Mouse (Mus musculus) midbrain, embryonic 12.5 days (tissue): ENCODE measurements around the gene Akt1s1. TPM values are rescaled to one million over a fixed set of nuclear protein-coding genes. Genes with fewer than 3 reads are reported as not detected.
A peak's percentile ranks its signal among the peaks of the same experiment; 100 is the strongest.

Experiments
- ATAC-seq: fragments of 200-750 bp; cut with Nextera tagmentation; 2 replicates; pipeline ENCODE4 v1.8.0; 2017; ENCODE audit warnings: low read depth, moderate TSS enrichment, moderate library complexity; ENCODE audit not compliant: low FRiP score
- H3K27ac ChIP-seq: fragments of 300-500 bp; sonication (generic); replicated peaks from 2 replicates; pipeline ENCODE4 v1.5.1; 2016; ENCODE audit warnings: mild to moderate bottlenecking
- H3K27me3 ChIP-seq: fragments of 300-500 bp; sonication (generic); 2 replicates; pipeline ENCODE4 v1.6.1; 2016; ENCODE audit warnings: mild to moderate bottlenecking
- H3K36me3 ChIP-seq: fragments of 300-500 bp; sonication (generic); 2 replicates; pipeline ENCODE4 v1.6.1; 2016
- H3K4me1 ChIP-seq: fragments of 300-500 bp; sonication (generic); 2 replicates; pipeline ENCODE4 v1.6.1; 2016
- H3K4me2 ChIP-seq: fragments of 300-500 bp; sonication (generic); replicated peaks from 2 replicates; pipeline ENCODE4 v1.6.1; 2016; ENCODE audit warnings: mild to moderate bottlenecking, moderate library complexity
- H3K4me3 ChIP-seq: fragments of 300-500 bp; sonication (generic); 2 replicates; pipeline ENCODE4 v1.5.1; 2016; ENCODE audit warnings: mild to moderate bottlenecking
- H3K9ac ChIP-seq: fragments of 300-500 bp; sonication (generic); replicated peaks from 2 replicates; pipeline ENCODE4 v1.6.1; 2016; ENCODE audit warnings: mild to moderate bottlenecking, moderate library complexity
- H3K9me3 ChIP-seq: fragments of 300-500 bp; sonication (generic); 2 replicates; pipeline ENCODE4 v1.6.1; 2016; ENCODE audit warnings: mild to moderate bottlenecking
- WGBS: fragments of 180-500 bp; shearing (Covaris S2); methylation state at CpG from one replicate; pipeline ENCODE4 v1.1.7; 2016; 5-methylcytosine and 5-hydroxymethylcytosine counted together
- polyA plus RNA-seq: library from polyadenylated mRNA; unstranded; fragments of >200 nt; fragmentation: Nextera tagmentation; extraction: Ambion mirVana; gene quantifications from 2 replicates; pipeline ENCODE4 v1.2.1, GENCODE M21; 2016

Gene Akt1s1
- polyA plus RNA-seq, 1 experiment from 2014 or later, result 99.2 TPM

DNA sequence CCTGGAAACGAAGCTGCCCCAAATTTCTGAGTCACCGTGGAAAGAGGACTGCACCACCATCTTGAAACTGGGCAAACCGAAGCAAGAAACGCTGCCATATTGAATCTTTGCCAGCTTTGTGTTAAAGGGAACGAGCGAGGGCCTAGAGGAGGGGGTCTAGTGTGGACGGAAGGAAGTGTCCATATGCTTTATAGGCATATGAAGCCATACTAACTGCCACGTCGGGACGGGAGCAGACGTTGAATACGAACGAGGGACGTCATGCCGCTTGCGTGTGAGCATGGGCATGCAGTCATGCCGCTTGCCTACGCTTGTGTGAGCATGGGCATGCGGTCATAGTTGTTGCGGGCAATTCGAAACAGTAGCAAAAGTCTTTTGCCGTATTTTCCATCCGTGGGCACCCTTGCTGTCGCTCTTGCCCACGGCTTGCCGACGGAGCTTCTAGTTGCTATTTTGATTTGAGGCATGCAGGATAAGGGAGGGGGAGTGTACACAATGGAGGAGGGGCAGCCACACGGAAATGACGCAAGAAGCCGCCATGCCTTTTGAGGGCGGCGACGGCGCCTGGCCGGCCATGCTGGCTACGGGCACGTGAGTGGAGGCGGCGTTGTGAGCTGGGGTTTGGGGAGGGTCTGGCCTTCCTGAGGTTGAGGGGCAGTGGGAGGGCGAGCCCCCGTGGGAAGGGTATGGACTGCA, 773 bp downstream of the Akt1s1 start:
- peak; percentile 74 for ATAC-seq
- H3K4me3 ChIP-seq, result peak overlapping the region; percentile 78
- H3K36me3 ChIP-seq, result peaks cover 36% of the 10 kb centered on the region
- H3K27me3 ChIP-seq, result no peaks in the 10 kb centered on the region
- peaks cover 46% of the 10 kb centered on the region for H3K4me1 ChIP-seq
- H3K9me3 ChIP-seq, result no peaks in the 10 kb centered on the region
- peak overlapping the region; percentile 67 for H3K9ac ChIP-seq
- H3K4me2 ChIP-seq, result peak overlapping the region; percentile 89
- H3K27ac ChIP-seq, result peak overlapping the region; percentile 93
- under 1% methylated on average over 39 of the region's 41 CpGs for WGBS

DNA sequence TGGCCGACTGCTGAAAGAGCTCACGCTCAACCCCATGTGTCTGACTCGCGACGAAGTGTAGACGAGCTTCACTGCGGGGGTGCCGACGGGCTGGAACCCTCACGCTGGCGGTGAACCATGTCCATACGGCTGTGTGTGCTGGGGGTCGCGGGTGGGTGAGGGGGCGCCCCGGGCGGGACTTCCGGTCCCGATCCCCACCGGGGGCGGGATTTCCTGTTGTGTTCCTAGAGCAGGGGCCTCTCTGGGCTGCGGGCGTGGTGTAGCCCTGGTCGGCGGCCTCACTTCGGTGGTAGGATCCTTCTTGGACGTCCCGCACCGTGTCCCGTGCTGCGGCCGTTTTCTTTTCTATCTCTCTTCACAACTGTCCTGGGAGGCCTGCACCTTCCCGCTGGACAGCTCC, 1.4 kb downstream of the Akt1s1 start:
- WGBS, result 0% methylated on average over 33 of the region's 33 CpGs
- Histone ChIP-seq H3K9me3 (no peaks in the 10 kb centered on the region), H3K4me2 (peak overlapping the region; percentile 89), H3K4me1 (peaks cover 51% of the 10 kb centered on the region), H3K36me3 (peaks cover 30% of the 10 kb centered on the region), H3K9ac (peak overlapping the region; percentile 67), H3K27me3 (no peaks in the 10 kb centered on the region), H3K4me3 (peak overlapping the region; percentile 78), H3K27ac (peak overlapping the region; percentile 93)
- ATAC-seq, result peak; percentile 63

DNA sequence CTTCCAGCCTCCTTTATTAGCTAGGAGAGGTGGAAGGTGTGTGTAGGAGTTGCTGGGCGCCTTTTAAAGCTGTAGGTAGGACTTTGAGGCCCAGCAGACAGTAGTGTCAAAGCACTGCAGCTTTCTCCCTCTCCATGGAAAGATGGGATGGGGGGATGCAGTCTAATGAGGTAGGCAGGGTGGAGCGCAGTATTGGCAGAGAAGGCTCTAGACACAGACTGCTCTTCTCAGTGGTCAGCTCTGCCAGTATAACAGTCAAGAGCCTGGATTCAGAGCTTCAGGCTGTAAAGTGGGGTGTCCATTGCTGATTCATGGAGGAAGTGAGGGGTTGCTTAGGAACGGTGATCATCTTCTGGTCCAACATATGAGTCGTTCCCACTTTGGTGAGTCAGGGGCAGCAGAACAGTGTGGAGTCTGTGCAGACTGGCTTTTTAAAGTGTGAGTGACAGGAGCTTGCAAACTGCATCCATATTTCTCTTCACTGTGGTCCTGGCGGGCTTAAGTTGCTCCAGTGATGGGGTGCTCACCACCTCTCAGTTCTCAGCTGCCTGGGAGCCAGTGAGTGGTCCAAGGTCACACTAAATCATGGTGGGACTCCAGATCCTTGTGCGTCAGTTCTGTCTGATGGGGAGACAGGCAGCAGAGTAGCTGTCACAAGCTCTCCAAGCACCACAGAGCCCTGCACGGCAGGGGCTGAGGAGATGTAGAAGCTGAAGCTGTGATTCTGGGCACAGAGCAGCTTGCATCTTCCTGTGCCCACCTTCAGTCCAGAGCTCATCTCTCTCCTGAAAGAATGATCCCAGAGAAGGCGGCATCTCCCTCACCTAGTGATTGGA, 2.2 kb downstream of the Akt1s1 start:
- Histone ChIP-seq H3K4me1 (peaks cover 54% of the 10 kb centered on the region), H3K9me3 (no peaks in the 10 kb centered on the region), H3K4me2 (peak overlapping the region; percentile 89), H3K9ac (peak overlapping the region; percentile 67), H3K27ac (peak overlapping the region; percentile 93; the same call in 1 of the 2 replicates), H3K36me3 (peaks cover 22% of the 10 kb centered on the region), H3K4me3 (peak overlapping the region; percentile 78), H3K27me3 (no peaks in the 10 kb centered on the region)
- WGBS, result 81% methylated on average over 8 of the region's 8 CpGs
- no peak for ATAC-seq

DNA sequence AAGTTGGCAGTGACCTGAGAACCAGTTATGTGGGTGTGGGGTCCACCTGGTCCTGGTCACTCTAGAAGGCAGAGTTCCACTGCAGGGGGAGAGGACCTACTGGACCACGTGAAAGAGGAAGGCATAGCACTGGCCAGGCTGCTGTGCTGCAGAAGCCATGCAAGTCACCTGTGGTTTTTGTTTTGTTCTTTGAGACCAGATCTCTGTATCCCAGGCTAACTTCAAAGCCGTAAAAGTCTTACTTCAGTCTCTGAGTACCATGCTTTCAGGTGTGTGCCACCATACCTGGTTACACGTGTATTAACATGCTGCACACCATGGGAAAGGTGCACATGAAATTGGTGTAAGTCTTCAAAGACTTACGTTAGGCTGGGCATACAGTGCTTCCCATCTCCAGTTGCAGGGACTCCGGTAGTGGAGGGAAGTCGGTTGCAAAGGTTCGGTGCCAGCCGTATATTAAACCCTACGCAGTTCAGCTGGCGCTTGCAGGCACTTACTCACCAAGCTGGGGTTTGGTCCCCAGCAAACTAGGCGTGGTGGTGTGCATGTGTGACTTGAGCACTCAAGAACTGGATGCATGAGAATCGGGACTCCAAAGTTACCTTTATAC, 2.9 kb downstream of the Akt1s1 start:
- Histone ChIP-seq H3K36me3 (peaks cover 14% of the 10 kb centered on the region), H3K4me2 (0 out of 2 replicates have a peak overlapping the region, but pooled peaks have one; percentile 89), H3K9me3 (no peaks in the 10 kb centered on the region), H3K27ac (no peak overlapping the region), H3K9ac (no peak overlapping the region), H3K4me3 (no peak overlapping the region), H3K27me3 (no peaks in the 10 kb centered on the region), H3K4me1 (peaks cover 59% of the 10 kb centered on the region)
- WGBS, result 94% methylated on average over 12 of the region's 12 CpGs
- no peak for ATAC-seq

GRCm38 (mm10) chr7:44852259-44853027, 3.7 kb downstream of the Akt1s1 start:
- no peak for ATAC-seq
- Histone ChIP-seq H3K9ac (no peak overlapping the region; the same call in 1 of the 2 replicates), H3K27me3 (no peaks in the 10 kb centered on the region), H3K4me1 (peaks cover 57% of the 10 kb centered on the region), H3K4me3 (0 out of 2 replicates have a peak overlapping the region, but pooled peaks have one; percentile 12), H3K27ac (no peak overlapping the region), H3K36me3 (peaks cover 13% of the 10 kb centered on the region), H3K9me3 (no peaks in the 10 kb centered on the region), H3K4me2 (no peak overlapping the region)
- WGBS, result 89% methylated on average over 35 of the region's 36 CpGs

DNA sequence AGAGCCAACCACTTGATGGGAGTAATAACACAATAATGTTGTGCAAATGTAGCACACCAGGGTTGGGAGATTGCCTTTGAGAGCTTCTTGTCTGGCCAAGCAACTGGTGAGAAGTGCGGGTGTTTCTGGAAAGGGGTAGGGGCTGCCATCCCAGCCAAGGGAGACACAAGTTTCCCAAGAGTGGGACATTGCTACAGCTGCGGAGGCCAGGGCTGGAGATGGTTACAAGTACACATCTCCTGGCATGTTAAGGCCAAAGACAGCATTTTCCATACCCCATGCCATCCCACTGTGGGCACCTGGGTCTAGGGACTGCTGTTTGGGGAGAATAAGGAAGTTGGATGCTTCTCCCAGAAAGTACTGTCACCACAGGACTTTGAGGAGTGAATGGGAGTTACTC, 4.3 kb downstream of the Akt1s1 start:
- peaks cover 13% of the 10 kb centered on the region for H3K36me3 ChIP-seq
- 91% methylated on average over 2 of the region's 2 CpGs for WGBS
- H3K9me3 ChIP-seq, result no peaks in the 10 kb centered on the region
- peaks cover 56% of the 10 kb centered on the region for H3K4me1 ChIP-seq
- H3K27me3 ChIP-seq, result no peaks in the 10 kb centered on the region
- H3K4me2 ChIP-seq, result no peak overlapping the region; the same call in 1 of the 2 replicates
- no peak overlapping the region for H3K4me3 ChIP-seq
- no peak overlapping the region for H3K27ac ChIP-seq
- H3K9ac ChIP-seq, result peak overlapping the region; percentile 20; the same call in 1 of the 2 replicates
- no peak for ATAC-seq

DNA sequence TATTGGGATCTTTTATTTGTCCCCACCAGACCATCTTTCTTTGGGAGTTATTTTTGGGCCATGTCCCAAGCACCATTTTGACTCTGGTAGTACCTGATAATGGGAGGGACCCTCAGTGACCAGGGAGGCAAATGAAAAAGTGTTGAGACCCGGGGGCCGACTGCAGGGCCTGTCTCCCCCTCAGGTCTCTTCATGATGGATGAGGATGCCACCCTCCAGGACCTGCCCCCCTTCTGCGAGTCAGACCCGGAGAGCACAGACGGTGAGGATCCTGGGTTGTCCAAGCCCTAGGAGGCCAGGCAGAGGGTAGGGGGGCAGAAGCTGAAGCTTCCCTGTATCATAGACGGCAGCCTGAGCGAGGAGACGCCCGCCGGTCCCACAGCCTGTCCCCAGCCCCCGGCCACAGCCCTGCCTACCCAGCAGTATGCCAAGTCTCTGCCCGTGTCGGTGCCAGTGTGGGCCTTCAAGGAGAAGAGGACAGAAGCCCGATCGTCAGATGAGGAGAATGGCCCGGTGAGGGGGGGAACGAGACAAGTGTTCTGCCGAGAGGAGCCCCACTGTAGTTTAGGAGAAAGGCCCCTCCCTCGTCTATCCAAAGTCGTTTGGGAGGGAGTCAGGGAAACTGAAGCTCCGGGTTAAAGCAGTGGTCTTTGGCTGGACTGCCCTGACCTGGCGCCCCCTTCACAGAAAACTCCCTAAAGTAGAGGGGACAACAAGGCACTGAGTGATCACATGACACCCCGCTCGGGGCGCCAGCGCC, 5.0 kb downstream of the Akt1s1 start:
- Histone ChIP-seq H3K4me3 (peak overlapping the region; percentile 46), H3K4me1 (peaks cover 60% of the 10 kb centered on the region), H3K36me3 (peaks cover 13% of the 10 kb centered on the region), H3K9ac (peak overlapping the region; percentile 69), H3K27me3 (no peaks in the 10 kb centered on the region), H3K4me2 (peak overlapping the region; percentile 77), H3K9me3 (no peaks in the 10 kb centered on the region), H3K27ac (peak overlapping the region; percentile 90)
- 34% methylated on average over 26 of the region's 26 CpGs for WGBS
- ATAC-seq, result no peak

- ATAC-seq, result no peak
- Histone ChIP-seq H3K36me3 (peaks cover 14% of the 10 kb centered on the region), H3K9ac (peak overlapping the region; percentile 69), H3K4me2 (peak overlapping the region; percentile 77), H3K27ac (peak overlapping the region; percentile 90), H3K27me3 (no peaks in the 10 kb centered on the region), H3K9me3 (no peaks in the 10 kb centered on the region), H3K4me1 (peaks cover 60% of the 10 kb centered on the region), H3K4me3 (peak overlapping the region; percentile 46)
- under 1% methylated on average over 45 of the region's 45 CpGs for WGBS
Observed at GRCm38 (mm10) chr7:44854356-44855031, 5.7 kb downstream of the Akt1s1 start.

DNA sequence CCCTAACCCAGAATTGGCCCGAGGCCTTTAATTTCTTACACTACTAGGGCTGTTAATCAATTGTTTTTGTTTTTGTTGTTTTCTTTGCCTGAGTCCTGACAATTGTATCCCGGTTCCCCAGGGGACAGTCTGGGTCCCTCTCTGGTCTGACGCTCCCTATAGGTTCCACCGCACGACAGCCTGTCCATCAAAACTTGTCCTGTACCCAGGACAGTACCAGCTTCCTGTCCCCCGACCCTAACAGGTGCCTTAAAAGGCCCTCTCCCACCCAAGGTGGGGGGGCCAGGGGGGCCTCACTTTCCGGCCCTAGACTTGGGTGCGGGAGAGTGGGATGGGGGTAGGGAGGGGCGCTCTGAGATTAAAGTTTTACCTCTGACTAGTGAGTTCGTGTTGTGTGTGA, 6.2 kb downstream of the Akt1s1 start:
- WGBS, result 42% methylated on average over 10 of the region's 10 CpGs
- ATAC-seq, result no peak

DNA sequence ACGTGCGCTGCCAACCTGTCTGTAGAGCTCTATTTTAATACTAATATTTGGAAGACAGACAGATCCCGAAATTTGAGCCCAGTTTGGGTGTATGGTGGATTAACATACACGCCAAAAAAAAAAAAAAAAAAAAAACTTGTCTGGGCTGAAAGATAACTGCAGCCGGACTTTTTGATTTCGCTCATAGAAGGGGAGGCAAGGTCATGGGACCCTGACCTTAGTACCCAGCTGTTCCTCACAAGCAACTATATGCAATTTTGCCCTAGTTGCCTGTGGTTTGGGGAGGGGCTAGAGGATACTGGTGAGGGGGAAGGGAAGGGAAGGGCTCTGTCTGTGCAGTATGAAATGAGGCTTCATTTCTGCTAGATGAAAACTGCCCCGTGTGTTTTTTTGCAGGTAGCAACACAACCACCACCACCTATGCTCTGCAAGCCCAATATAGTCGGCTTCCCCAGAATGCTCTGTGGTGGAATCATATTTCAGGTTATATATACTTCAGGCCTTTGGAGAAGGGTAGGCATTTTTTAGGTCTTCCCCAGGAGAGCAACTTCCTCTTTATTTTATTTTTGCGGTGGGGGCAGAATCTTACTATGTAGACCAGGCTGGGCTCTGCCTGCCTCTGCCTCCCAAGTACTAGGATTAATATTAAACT, 7.6 kb downstream of the Akt1s1 start:
- peak overlapping the region; percentile 68 for H3K4me2 ChIP-seq
- H3K36me3 ChIP-seq, result peaks cover 21% of the 10 kb centered on the region
- H3K9ac ChIP-seq, result peak overlapping the region; percentile 89; the same call in 1 of the 2 replicates
- H3K9me3 ChIP-seq, result no peaks in the 10 kb centered on the region
- no peak for ATAC-seq
- peak overlapping the region; percentile 92 for H3K27ac ChIP-seq
- H3K27me3 ChIP-seq, result no peaks in the 10 kb centered on the region
- H3K4me1 ChIP-seq, result peaks cover 57% of the 10 kb centered on the region
- peak overlapping the region; percentile 71 for H3K4me3 ChIP-seq
- 69% methylated on average over 9 of the region's 9 CpGs for WGBS

More for the DNA sequence above, 6.2 kb downstream of the Akt1s1 start:
- Histone ChIP-seq H3K4me3 (peak overlapping the region; percentile 46), H3K9me3 (no peaks in the 10 kb centered on the region), H3K36me3 (peaks cover 18% of the 10 kb centered on the region), H3K27ac (peak overlapping the region; percentile 90), H3K4me2 (peak overlapping the region; percentile 77), H3K4me1 (peaks cover 60% of the 10 kb centered on the region), H3K9ac (peak overlapping the region; percentile 69), H3K27me3 (no peaks in the 10 kb centered on the region)
